Mouse (Mus musculus) limb, embryonic 12.5 days (tissue): ENCODE data around the gene Gli2. TPM values are rescaled to one million over a fixed set of nuclear protein-coding genes. Genes with fewer than 3 reads are reported as not detected.

Experiments
- ATAC-seq: fragments of 200-750 bp; cut with Nextera tagmentation; 2 replicates; pipeline ENCODE4 v1.8.0; 2017; ENCODE audit warnings: low read depth, moderate TSS enrichment; ENCODE audit not compliant: insufficient number of reproducible peaks, insufficient read depth, low FRiP score, low TSS enrichment
- H3K27ac ChIP-seq: fragments of 300-500 bp; sonication (generic); 2 replicates; pipeline ENCODE4 v1.5.1; 2016; ENCODE audit warnings: mild to moderate bottlenecking, moderate library complexity
- H3K27me3 ChIP-seq: fragments of 300-500 bp; sonication (generic); 2 replicates; pipeline ENCODE4 v1.6.1; 2016; ENCODE audit warnings: mild to moderate bottlenecking, moderate library complexity
- H3K36me3 ChIP-seq: fragments of 300-500 bp; sonication (generic); 2 replicates; pipeline ENCODE4 v1.6.1; 2016; ENCODE audit warnings: mild to moderate bottlenecking, moderate library complexity
- H3K4me1 ChIP-seq: fragments of 300-500 bp; sonication (generic); replicated peaks from 2 replicates; pipeline ENCODE4 v1.6.1; 2016
- H3K4me2 ChIP-seq: fragments of 300-500 bp; sonication (generic); 2 replicates; pipeline ENCODE4 v1.6.1; 2016; ENCODE audit warnings: mild to moderate bottlenecking, moderate library complexity
- H3K4me3 ChIP-seq: fragments of 300-500 bp; sonication (generic); replicated peaks from 2 replicates; pipeline ENCODE4 v1.5.1; 2016; ENCODE audit warnings: mild to moderate bottlenecking
- H3K9ac ChIP-seq: fragments of 300-500 bp; sonication (generic); replicated peaks from 2 replicates; pipeline ENCODE4 v1.6.1; 2016; ENCODE audit warnings: mild to moderate bottlenecking, moderate library complexity
- H3K9me3 ChIP-seq: fragments of 300-500 bp; sonication (generic); 2 replicates; pipeline ENCODE4 v1.6.1; 2016; ENCODE audit warnings: mild to moderate bottlenecking, moderate library complexity
- WGBS: fragments of 180-500 bp; shearing (Covaris S2); methylation state at CpG from one replicate; pipeline ENCODE4 v1.1.7; 2016; 5-methylcytosine and 5-hydroxymethylcytosine counted together
- polyA plus RNA-seq: library from polyadenylated mRNA; unstranded; fragments of >200 nt; fragmentation: Nextera tagmentation; extraction: Ambion mirVana; gene quantifications from 2 replicates; pipeline ENCODE4 v1.2.1, GENCODE M21; 2016

The Gli2 gene
- polyA plus RNA-seq, 1 experiment from 2014 or later = 14.2 TPM

GRCm38 (mm10) chr1:118969409-118969808 is 84.0 kb downstream of the Gli2 start:
- H3K9me3 ChIP-seq = peaks cover 12% of the 10 kb centered on the region
- no peak for ATAC-seq
- no peak overlapping the region for H3K4me3 ChIP-seq
- no peak overlapping the region for H3K9ac ChIP-seq
- H3K36me3 ChIP-seq = peaks cover 61% of the 10 kb centered on the region
- H3K4me1 ChIP-seq = peaks cover 15% of the 10 kb centered on the region
- WGBS = 77% methylated on average over 11 of the region's 11 CpGs
- H3K27me3 ChIP-seq = no peaks in the 10 kb centered on the region
- H3K27ac ChIP-seq = no peak overlapping the region
- no peak overlapping the region for H3K4me2 ChIP-seq

- WGBS = 85% methylated on average over 5 of the region's 5 CpGs
- ATAC-seq = 0 out of 2 replicates have a peak, but pooled peaks have one; percentile 21
- no peak overlapping the region for H3K27ac ChIP-seq
- H3K36me3 ChIP-seq = peaks cover 63% of the 10 kb centered on the region
- no peak overlapping the region for H3K4me3 ChIP-seq
- H3K9ac ChIP-seq = no peak overlapping the region
- no peak overlapping the region for H3K4me2 ChIP-seq
- H3K4me1 ChIP-seq = peaks cover 9% of the 10 kb centered on the region; the same call in 1 of the 2 replicates
- peaks cover 12% of the 10 kb centered on the region for H3K9me3 ChIP-seq
- no peaks in the 10 kb centered on the region for H3K27me3 ChIP-seq
Measured at GRCm38 (mm10) chr1:118968661-118969179, 84.7 kb downstream of the Gli2 start.

GRCm38 (mm10) chr1:118967976-118968375 is 85.4 kb downstream of the Gli2 start:
- WGBS = 90% methylated on average over 3 of the region's 3 CpGs
- Histone ChIP-seq H3K4me3 (no peak overlapping the region), H3K27ac (no peak overlapping the region), H3K36me3 (peaks cover 56% of the 10 kb centered on the region), H3K4me1 (0 out of 2 replicates have a peak, but pooled peaks cover 6% of the 10 kb centered on the region), H3K27me3 (no peaks in the 10 kb centered on the region), H3K4me2 (no peak overlapping the region), H3K9me3 (peaks cover 12% of the 10 kb centered on the region), H3K9ac (no peak overlapping the region)
- ATAC-seq = no peak

GRCm38 (mm10) chr1:118967281-118967680 is 86.1 kb downstream of the Gli2 start:
- Histone ChIP-seq H3K27me3 (no peaks in the 10 kb centered on the region), H3K27ac (no peak overlapping the region), H3K9me3 (peaks cover 12% of the 10 kb centered on the region), H3K4me2 (no peak overlapping the region), H3K4me3 (no peak overlapping the region), H3K36me3 (peaks cover 49% of the 10 kb centered on the region), H3K9ac (no peak overlapping the region), H3K4me1 (0 out of 2 replicates have a peak, but pooled peaks cover 6% of the 10 kb centered on the region)
- 76% methylated on average over 3 of the region's 3 CpGs for WGBS
- no peak for ATAC-seq

GRCm38 (mm10) chr1:118958644-118959043 is 94.8 kb downstream of the Gli2 start:
- H3K4me3 ChIP-seq = no peak overlapping the region
- H3K36me3 ChIP-seq = peaks cover 10% of the 10 kb centered on the region; the same call in 1 of the 2 replicates
- peaks cover 32% of the 10 kb centered on the region for H3K4me1 ChIP-seq
- ATAC-seq = no peak
- H3K4me2 ChIP-seq = no peak overlapping the region
- no peaks in the 10 kb centered on the region for H3K9me3 ChIP-seq
- no peaks in the 10 kb centered on the region for H3K27me3 ChIP-seq
- no peak overlapping the region for H3K9ac ChIP-seq
- 85% methylated on average over 7 of the region's 7 CpGs for WGBS
- no peak overlapping the region for H3K27ac ChIP-seq

DNA sequence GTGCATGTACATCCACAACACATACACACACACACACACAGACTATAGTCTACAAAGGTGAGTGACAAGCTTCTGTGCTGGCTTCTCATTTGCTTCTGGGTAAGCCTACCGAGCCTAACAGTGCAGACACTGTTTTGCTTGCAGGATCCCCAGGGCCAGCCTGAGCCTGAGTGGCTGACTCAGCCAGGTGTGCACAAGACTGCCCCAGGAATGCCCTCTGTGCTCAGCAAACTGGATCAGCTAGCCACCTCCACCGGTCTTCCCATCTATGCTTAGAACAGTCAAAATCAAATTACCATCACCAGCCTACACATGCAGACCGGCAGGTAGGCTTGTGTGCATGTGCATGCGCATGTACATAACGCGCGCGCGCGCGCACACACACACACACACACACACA is 97.6 kb downstream of the Gli2 start:
- Histone ChIP-seq H3K27ac (0 out of 2 replicates have a peak overlapping the region, but pooled peaks have one; percentile 62), H3K4me2 (no peak overlapping the region), H3K4me1 (peaks cover 41% of the 10 kb centered on the region), H3K36me3 (peaks cover 22% of the 10 kb centered on the region), H3K9ac (no peak overlapping the region), H3K27me3 (no peaks in the 10 kb centered on the region), H3K4me3 (no peak overlapping the region), H3K9me3 (no peaks in the 10 kb centered on the region)
- ATAC-seq = no peak
- 91% methylated on average over 11 of the region's 11 CpGs for WGBS

GRCm38 (mm10) chr1:118954434-118955301 is 98.8 kb downstream of the Gli2 start:
- 45% methylated on average over 10 of the region's 10 CpGs for WGBS
- Histone ChIP-seq H3K36me3 (peaks cover 27% of the 10 kb centered on the region), H3K4me1 (peaks cover 41% of the 10 kb centered on the region), H3K27ac (peak overlapping the region; percentile 62), H3K9me3 (0 out of 2 replicates have a peak, but pooled peaks cover 2% of the 10 kb centered on the region), H3K4me2 (no peak overlapping the region), H3K9ac (0 out of 2 replicates have a peak overlapping the region, but pooled peaks have one; percentile 12), H3K4me3 (no peak overlapping the region), H3K27me3 (no peaks in the 10 kb centered on the region)
- ATAC-seq = peak; percentile 72

- Histone ChIP-seq H3K4me3 (no peak overlapping the region), H3K9ac (no peak overlapping the region), H3K27ac (no peak overlapping the region), H3K4me1 (peaks cover 41% of the 10 kb centered on the region), H3K9me3 (0 out of 2 replicates have a peak, but pooled peaks cover 9% of the 10 kb centered on the region), H3K36me3 (peaks cover 40% of the 10 kb centered on the region), H3K4me2 (no peak overlapping the region), H3K27me3 (no peaks in the 10 kb centered on the region)
- 67% methylated on average over 3 of the region's 3 CpGs for WGBS
- ATAC-seq = no peak
Measured at GRCm38 (mm10) chr1:118953031-118953430, 100.4 kb downstream of the Gli2 start.

DNA sequence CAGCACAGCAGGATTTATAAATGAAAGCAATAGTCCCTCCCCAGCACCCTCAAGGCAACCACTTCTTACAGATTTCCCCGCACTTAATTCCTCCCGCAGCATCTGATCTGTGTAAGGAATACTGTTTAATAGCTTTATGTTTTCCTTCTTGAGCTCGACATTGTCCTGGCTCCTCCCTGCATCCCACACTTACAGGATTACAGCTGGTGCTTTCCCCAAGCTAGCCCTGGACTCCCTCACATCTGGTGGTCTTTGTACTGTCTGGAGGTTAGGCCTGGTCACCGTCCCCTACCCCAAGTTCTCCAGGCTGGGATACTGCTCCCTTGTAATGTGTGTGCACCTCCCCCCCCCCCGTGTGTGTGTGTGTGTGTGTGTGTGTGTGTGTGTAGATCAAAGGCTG is 101.1 kb downstream of the Gli2 start:
- peaks cover 44% of the 10 kb centered on the region for H3K36me3 ChIP-seq
- WGBS = 49% methylated on average over 5 of the region's 5 CpGs
- peaks cover 41% of the 10 kb centered on the region for H3K4me1 ChIP-seq
- no peak for ATAC-seq
- H3K27me3 ChIP-seq = no peaks in the 10 kb centered on the region
- H3K27ac ChIP-seq = 0 out of 2 replicates have a peak overlapping the region, but pooled peaks have one; percentile 12
- H3K4me3 ChIP-seq = no peak overlapping the region
- H3K4me2 ChIP-seq = no peak overlapping the region
- H3K9ac ChIP-seq = no peak overlapping the region
- 0 out of 2 replicates have a peak, but pooled peaks cover 9% of the 10 kb centered on the region for H3K9me3 ChIP-seq

GRCm38 (mm10) chr1:118948407-118948806 is 105.0 kb downstream of the Gli2 start:
- H3K36me3 ChIP-seq = peaks cover 64% of the 10 kb centered on the region

DNA sequence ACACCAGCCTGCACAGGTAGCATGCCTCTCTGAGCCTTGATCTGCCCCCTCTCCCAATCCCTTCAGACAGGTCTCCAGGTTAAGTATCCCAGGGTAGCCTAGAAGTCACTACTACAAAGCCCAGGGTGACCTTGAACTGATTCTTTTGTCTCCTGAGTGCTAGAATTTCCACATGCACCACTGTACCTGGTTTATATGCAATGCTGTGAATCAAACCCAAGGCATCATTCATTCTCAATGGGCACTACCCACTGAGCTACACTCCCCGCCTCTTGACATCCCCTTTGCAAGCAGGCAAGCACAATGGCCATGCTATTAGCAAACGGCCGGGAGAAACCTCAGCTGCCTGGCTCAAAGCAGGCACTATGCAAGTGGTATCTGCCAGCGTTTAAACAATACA is 106.2 kb downstream of the Gli2 start:
- Histone ChIP-seq H3K36me3 (peaks cover 64% of the 10 kb centered on the region), H3K27me3 (no peaks in the 10 kb centered on the region), H3K9ac (no peak overlapping the region), H3K4me2 (no peak overlapping the region), H3K4me1 (peaks cover 26% of the 10 kb centered on the region), H3K27ac (no peak overlapping the region), H3K9me3 (0 out of 2 replicates have a peak, but pooled peaks cover 9% of the 10 kb centered on the region), H3K4me3 (no peak overlapping the region)
- ATAC-seq = no peak
- 82% methylated on average over 4 of the region's 4 CpGs for WGBS

More at GRCm38 (mm10) chr1:118948407-118948806, 105.0 kb downstream of the Gli2 start:
- no peak overlapping the region for H3K27ac ChIP-seq
- H3K27me3 ChIP-seq = no peaks in the 10 kb centered on the region
- no peak for ATAC-seq
- no peak overlapping the region for H3K4me2 ChIP-seq
- 72% methylated on average over 2 of the region's 2 CpGs for WGBS
- no peak overlapping the region for H3K4me3 ChIP-seq
- no peak overlapping the region for H3K9ac ChIP-seq
- H3K4me1 ChIP-seq = peaks cover 20% of the 10 kb centered on the region
- H3K9me3 ChIP-seq = 0 out of 2 replicates have a peak, but pooled peaks cover 9% of the 10 kb centered on the region
